Mouse (Mus musculus) bone marrow, adult 2 months (tissue): ENCODE measurements around the gene Daam2. TPM values are rescaled to one million over a fixed set of nuclear protein-coding genes. Genes with fewer than 3 reads are reported as not detected.
"Not testable (repeated sequence)": the region's sequence is repeated elsewhere in the genome, so short reads cannot be mapped to it uniquely, and the experiment has no call there.

Source experiments
- H3K27ac ChIP-seq: fragments of 200-500 bp; 2 replicates; pipeline ENCODE4 v1.5.1; 2012; ENCODE audit warnings: low read depth, mild to moderate bottlenecking, control low read depth, inconsistent platforms, low read length; ENCODE audit not compliant: control insufficient read depth, poor library complexity, insufficient read depth
- H3K4me1 ChIP-seq: fragments of 200-500 bp; 2 replicates; pipeline ENCODE4 v1.6.1; 2011; ENCODE audit warnings: low read length; ENCODE audit not compliant: control insufficient read depth, insufficient read depth
- H3K4me3 ChIP-seq: fragments of 200-500 bp; replicated peaks from 2 replicates; pipeline ENCODE3; 2011; ENCODE audit warnings: mild to moderate bottlenecking, low read depth, low read length, control low read depth; ENCODE audit not compliant: control insufficient read depth
- CTCF ChIP-seq: fragments of 200-500 bp; IDR thresholded peaks from 2 replicates; pipeline ENCODE4 v1.5.1; 2011; ENCODE audit warnings: low read length, control low read depth; ENCODE audit not compliant: control insufficient read depth, insufficient read depth
- POLR2A ChIP-seq: fragments of 200-500 bp; IDR thresholded peaks from 2 replicates; pipeline ENCODE4 v1.6.1; 2011; ENCODE audit warnings: low read depth, mild to moderate bottlenecking, control low read depth, low read length, borderline replicate concordance; ENCODE audit not compliant: control insufficient read depth
- WGBS: fragments of 180-500 bp; shearing (Covaris S2); methylation state at CpG from one replicate; pipeline ENCODE4 v1.1.7; 2018; 5-methylcytosine and 5-hydroxymethylcytosine counted together
- polyA plus RNA-seq: library from polyadenylated mRNA; stranded (reverse); fragments of >200 nt; gene quantifications from 2 replicates; pipeline ENCODE4 v1.2.4, GENCODE M21; 2011; ENCODE audit warnings: low replicate concordance; ENCODE audit not compliant: missing spikeins, insufficient read depth, insufficient read length

Daam2 gene
- polyA plus RNA-seq, 1 experiment = 1.4 TPM

GRCm38 (mm10) chr17:49457833-49458232 is 106.3 kb downstream of the Daam2 start:
- Histone ChIP-seq H3K27ac (peak overlapping the region; percentile 53), H3K4me3 (no peak overlapping the region)

GRCm38 (mm10) chr17:49456334-49456733 is 107.8 kb downstream of the Daam2 start:
- Histone ChIP-seq H3K27ac (no peak overlapping the region; the same call in 1 of the 2 replicates), H3K4me1 (peaks cover 3% of the 10 kb centered on the region), H3K4me3 (no peak overlapping the region)
- no peak for TF ChIP-seq CTCF
- 56% methylated on average over 4 of the region's 4 CpGs for WGBS

More at GRCm38 (mm10) chr17:49457833-49458232, 106.3 kb downstream of the Daam2 start:
- peaks cover 3% of the 10 kb centered on the region for H3K4me1 ChIP-seq
- TF ChIP-seq POLR2A (no peak), CTCF (no peak)
- WGBS = 65% methylated on average over 3 of the region's 3 CpGs

GRCm38 (mm10) chr17:49450922-49451321 is 113.2 kb downstream of the Daam2 start:
- TF ChIP-seq CTCF (no peak), POLR2A (no peak)
- 81% methylated on average over 6 of the region's 6 CpGs for WGBS
- no peak overlapping the region for H3K27ac ChIP-seq
- H3K4me1 ChIP-seq = no peaks in the 10 kb centered on the region; the same call in 1 of the 2 replicates
- H3K4me3 ChIP-seq = no peak overlapping the region

- Histone ChIP-seq H3K4me3 (no peak overlapping the region), H3K27ac (no peak overlapping the region), H3K4me1 (no peaks in the 10 kb centered on the region)
- 94% methylated on average over 8 of the region's 8 CpGs for WGBS
- TF ChIP-seq POLR2A = no peak
- TF ChIP-seq CTCF = no peak
Observed at GRCm38 (mm10) chr17:49449230-49449608, 114.9 kb downstream of the Daam2 start.

- WGBS = 90% methylated on average over 9 of the region's 9 CpGs
- TF ChIP-seq CTCF = no peak
- TF ChIP-seq POLR2A = no peak
- no peak overlapping the region for H3K27ac ChIP-seq
Observed at GRCm38 (mm10) chr17:49448570-49449229, 115.4 kb downstream of the Daam2 start.

GRCm38 (mm10) chr17:49442841-49443240 is 121.3 kb downstream of the Daam2 start:
- H3K4me3 ChIP-seq, H3K27ac ChIP-seq, H3K4me1 ChIP-seq: not testable (repeated sequence)
- WGBS = 74% methylated on average over 3 of the region's 3 CpGs

More at GRCm38 (mm10) chr17:49448570-49449229, 115.4 kb downstream of the Daam2 start:
- no peaks in the 10 kb centered on the region for H3K4me1 ChIP-seq
- H3K4me3 ChIP-seq = no peak overlapping the region

GRCm38 (mm10) chr17:49440331-49441130 is 123.6 kb downstream of the Daam2 start:
- Histone ChIP-seq H3K4me1 (no peaks in the 10 kb centered on the region; the same call in 1 of the 2 replicates), H3K4me3 (peak overlapping the region; percentile 4), H3K27ac (peak overlapping the region; percentile 76)
- WGBS = 83% methylated on average over 14 of the region's 14 CpGs
- no peak for TF ChIP-seq POLR2A
- TF ChIP-seq CTCF = no peak

GRCm38 (mm10) chr17:49439706-49440105 is 124.4 kb downstream of the Daam2 start:
- peaks cover 5% of the 10 kb centered on the region; the same call in 1 of the 2 replicates for H3K4me1 ChIP-seq
- 73% methylated on average over 4 of the region's 4 CpGs for WGBS
- peak overlapping the region; percentile 74 for H3K27ac ChIP-seq
- peak overlapping the region; percentile 49 for H3K4me3 ChIP-seq
- TF ChIP-seq POLR2A = no peak
